Comparison of ENCODE assay signal across 15 mouse cellular contexts in genomic region chr5:92387433-92387832, GRCm38 (mm10). TPM values are rescaled to one million over a fixed set of nuclear protein-coding genes. Genes with fewer than 3 reads are reported as not detected.
DNase-seq lines count a peak whose midpoint lies in the region; ATAC-seq lines count a peak whose summit lies in the region.
"Had no signal": no experiment of that assay in that cellular context is flagged by ENCODE, and none has a peak within 500 bp of the region (broad histone marks: within the 10 kb centered on the region; RNA-seq: fewer than 3 reads in every experiment).

No protein-coding gene starts in this region.

- peak; percentile 65 for ATAC-seq in heart, embryonic 15.5 days (replicated peaks; ENCODE audit: insufficient number of reproducible peaks, insufficient read depth, low FRiP score, low read depth)
- no peak for ATAC-seq in midbrain, embryonic 16.5 days
- no peak for ATAC-seq in erythroid progenitor cell, adult 5-6 weeks (replicated peaks; ENCODE audit: low FRiP score, poor library complexity, severe bottlenecking)
- ATAC-seq: forebrain, embryonic 14.5 days; liver, embryonic 12.5 days had no signal

- WGBS in heart, embryonic 15.5 days, result 19% methylated on average over 11 of the region's 11 CpGs
- WGBS in midbrain, embryonic 16.5 days, result 75% methylated on average over 11 of the region's 11 CpGs

- no peaks in the 10 kb centered on the region for H3K9me3 ChIP-seq in heart, embryonic 15.5 days (replicated peaks)
- H3K9me3 ChIP-seq in midbrain, embryonic 16.5 days (replicated peaks; ENCODE audit: control insufficient read depth, low read length, poor library complexity, severe bottlenecking), result no peaks in the 10 kb centered on the region
- H3K9me3 ChIP-seq: hindbrain, embryonic 15.5 days; liver, embryonic 12.5 days; midbrain, embryonic 12.5 days had no signal

- DNase-seq in adrenal gland, postnatal 14 days, result peak; percentile 79
- DNase-seq in gastrocnemius, adult 8-10 months (ENCODE audit: low spot score in 2 of 2), result peak; percentile 51 to 54
- peak; percentile 77 for DNase-seq in kidney, postnatal 10 days
- no peak for DNase-seq in embryo, embryonic 11 days
- DNase-seq in thymus, postnatal 4 days, result no peak

- H3K27me3 ChIP-seq in heart, embryonic 15.5 days, result peaks cover 15% of the 10 kb centered on the region; the same call in 1 of the 2 replicates
- peaks cover 6% of the 10 kb centered on the region for H3K27me3 ChIP-seq in midbrain, embryonic 16.5 days (ENCODE audit: control insufficient read depth, insufficient read depth, low read depth, low read length)

- peaks cover 59% of the 10 kb centered on the region for H3K4me1 ChIP-seq in heart, embryonic 15.5 days (replicated peaks)
- 0 out of 2 replicates have a peak, but pooled peaks cover 4% of the 10 kb centered on the region for H3K4me1 ChIP-seq in midbrain, embryonic 16.5 days (ENCODE audit: control insufficient read depth, insufficient read depth, low read length)
- H3K4me1 ChIP-seq: midbrain, embryonic 12.5 days had no signal

- peak overlapping the region; percentile 87 for H3K27ac ChIP-seq in heart, embryonic 15.5 days
- H3K27ac ChIP-seq in midbrain, embryonic 16.5 days (ENCODE audit: low read length), result no peak overlapping the region
- H3K27ac ChIP-seq: hindbrain, embryonic 15.5 days; liver, embryonic 12.5 days; midbrain, embryonic 12.5 days had no signal

- H3K4me2 ChIP-seq in heart, embryonic 15.5 days, result peak overlapping the region; percentile 59
- no peak overlapping the region for H3K4me2 ChIP-seq in midbrain, embryonic 16.5 days (ENCODE audit: low read length)
- H3K4me2 ChIP-seq: hindbrain, embryonic 15.5 days; liver, embryonic 12.5 days; midbrain, embryonic 12.5 days had no signal

- H3K36me3 ChIP-seq in heart, embryonic 15.5 days, result no peaks in the 10 kb centered on the region
- H3K36me3 ChIP-seq in midbrain, embryonic 16.5 days (ENCODE audit: control insufficient read depth, insufficient read depth, low read length), result no peaks in the 10 kb centered on the region
- H3K36me3 ChIP-seq: G1E; hindbrain, embryonic 15.5 days; liver, embryonic 12.5 days; midbrain, embryonic 12.5 days had no signal

- H3K9ac ChIP-seq in heart, embryonic 15.5 days, result 0 out of 2 replicates have a peak overlapping the region, but pooled peaks have one; percentile 14
- H3K9ac ChIP-seq in midbrain, embryonic 16.5 days (ENCODE audit: low read depth, low read length), result no peak overlapping the region
- H3K9ac ChIP-seq: hindbrain, embryonic 15.5 days; liver, embryonic 12.5 days; midbrain, embryonic 12.5 days had no signal

- peak overlapping the region; percentile 24 for H3K4me3 ChIP-seq in heart, embryonic 15.5 days
- H3K4me3 ChIP-seq in midbrain, embryonic 16.5 days (ENCODE audit: low read depth, low read length), result no peak overlapping the region
- H3K4me3 ChIP-seq: hindbrain, embryonic 15.5 days; liver, embryonic 12.5 days; midbrain, embryonic 12.5 days had no signal

RNA-seq across cellular contexts. Expression of gene Cxcl10, which starts 38.7 kb away (rescaled TPM):
- 0.52 and 3.2 TPM in 2 replicates for total RNA-seq in adrenal gland, postnatal 14 days (2021)
- total RNA-seq in gastrocnemius, adult 8-10 months (2022), result under 1 TPM in 1 of 4 experiments, not detected in 3; 0.46 TPM
- polyA plus RNA-seq in heart, embryonic 15.5 days (2015; fragmentation: Nextera tagmentation; extraction: Ambion mirVana), result 0.92 and 6.4 TPM in 2 replicates
- 0.16 and 0.32 TPM in 2 replicates for polyA plus RNA-seq in midbrain, embryonic 16.5 days (2015; fragmentation: Nextera tagmentation; extraction: Ambion mirVana)
- total RNA-seq in erythroid progenitor cell, adult 5-6 weeks (2015; ENCODE audit: low replicate concordance), result 6.1 and 18.4 TPM in 2 replicates
- total RNA-seq in erythroid progenitor cell, adult 5-6 weeks (2017; ENCODE audit: low replicate concordance), result 1.7 and 2.8 TPM in 2 replicates
- polyA plus RNA-seq: G1E; midbrain, embryonic 12.5 days had no signal

RNA-seq across cellular contexts. Expression of gene Nup54, which starts 47.6 kb away (rescaled TPM):
- total RNA-seq in adrenal gland, postnatal 14 days (2021), result 37.2 and 42.1 TPM in 2 replicates
- 10 to 100 TPM in 3 of 4 experiments, 1 to 10 TPM in 1; 9.5 to 13.5 (median 10.8) TPM for total RNA-seq in gastrocnemius, adult 8-10 months (2022)
- polyA plus RNA-seq in heart, embryonic 15.5 days (2015; fragmentation: Nextera tagmentation; extraction: Ambion mirVana), result 31.2 and 33.7 TPM in 2 replicates
- polyA plus RNA-seq in midbrain, embryonic 16.5 days (2015; fragmentation: Nextera tagmentation; extraction: Ambion mirVana), result 57.8 and 62.0 TPM in 2 replicates
- total RNA-seq in erythroid progenitor cell, adult 5-6 weeks (2015; ENCODE audit: low replicate concordance), result 22.3 and 32.3 TPM in 2 replicates
- total RNA-seq in erythroid progenitor cell, adult 5-6 weeks (2017; ENCODE audit: low replicate concordance), result 16.3 and 19.8 TPM in 2 replicates

RNA-seq across cellular contexts. Expression of gene Art3, which starts 55.8 kb away (rescaled TPM):
- 91.5 and 131 TPM in 2 replicates for total RNA-seq in adrenal gland, postnatal 14 days (2021)
- 100 to 1,000 TPM; 404 to 480 (median 430) TPM for total RNA-seq in gastrocnemius, adult 8-10 months (2022)
- 49.4 and 65.5 TPM in 2 replicates for polyA plus RNA-seq in heart, embryonic 15.5 days (2015; fragmentation: Nextera tagmentation; extraction: Ambion mirVana)
- polyA plus RNA-seq in midbrain, embryonic 16.5 days (2015; fragmentation: Nextera tagmentation; extraction: Ambion mirVana), result 4.3 and 6.3 TPM in 2 replicates
- not detected in 2 replicates for total RNA-seq in erythroid progenitor cell, adult 5-6 weeks (2015; ENCODE audit: low replicate concordance)
- not detected in 2 replicates for total RNA-seq in erythroid progenitor cell, adult 5-6 weeks (2017; ENCODE audit: low replicate concordance)
- total RNA-seq: neutrophil, adult 5-6 weeks had no signal
- polyA plus RNA-seq: G1E had no signal

RNA-seq across cellular contexts. Expression of gene Cxcl9, which starts 59.6 kb away (rescaled TPM):
- total RNA-seq in adrenal gland, postnatal 14 days (2021), result 1.0 and 2.1 TPM in 2 replicates
- under 1 TPM in 2 of 4 experiments, not detected in 2; 0.15 to 0.47 TPM for total RNA-seq in gastrocnemius, adult 8-10 months (2022)
- 0.49 TPM in 1 of 2 replicates, not detected in the other for polyA plus RNA-seq in heart, embryonic 15.5 days (2015; fragmentation: Nextera tagmentation; extraction: Ambion mirVana)
- polyA plus RNA-seq in midbrain, embryonic 16.5 days (2015; fragmentation: Nextera tagmentation; extraction: Ambion mirVana), result not detected in 2 replicates
- 0.84 and 2.5 TPM in 2 replicates for total RNA-seq in erythroid progenitor cell, adult 5-6 weeks (2015; ENCODE audit: low replicate concordance)
- 1.4 and 23.5 TPM in 2 replicates for total RNA-seq in erythroid progenitor cell, adult 5-6 weeks (2017; ENCODE audit: low replicate concordance)
- total RNA-seq: G1E; left cerebral cortex, adult 18-20 months had no signal
- polyA plus RNA-seq: forebrain, embryonic 14.5 days; G1E; hindbrain, embryonic 15.5 days; liver, embryonic 12.5 days; midbrain, embryonic 12.5 days had no signal

Comparison
In these comparisons a context has a peak if more than half of its experiments do, and no peak if none do; other contexts are left out.
1. DNase-seq: peak in adrenal gland, postnatal 14 days (single experiment), gastrocnemius, adult 8-10 months (2 of 2) and kidney, postnatal 10 days (single experiment); none in embryo, embryonic 11 days (single experiment) and thymus, postnatal 4 days (single experiment).
2. RNA of gene Art3, which starts 55.8 kb away (total RNA-seq): 404 to 480 TPM in gastrocnemius, adult 8-10 months and 91.5 to 131 TPM in adrenal gland, postnatal 14 days; not detected in erythroid progenitor cell, adult 5-6 weeks; every median in the first group is over 10 times any median in the second.